Mouse (Mus musculus) B cell, adult 67 days (primary cell): ENCODE data around the gene Hsd17b13. TPM values are rescaled to one million over a fixed set of nuclear protein-coding genes. Genes with fewer than 3 reads are reported as not detected.

Experiments used
- total RNA-seq, 2 experiments: library from RNA; stranded (reverse); gene quantifications; 4 replicates each; pipeline ENCODE4 v1.2.4; 2023

Gene Hsd17b13
- under 1 TPM in 1 of 2 experiments, not detected in 1; 0.80 TPM for total RNA-seq

DNA sequence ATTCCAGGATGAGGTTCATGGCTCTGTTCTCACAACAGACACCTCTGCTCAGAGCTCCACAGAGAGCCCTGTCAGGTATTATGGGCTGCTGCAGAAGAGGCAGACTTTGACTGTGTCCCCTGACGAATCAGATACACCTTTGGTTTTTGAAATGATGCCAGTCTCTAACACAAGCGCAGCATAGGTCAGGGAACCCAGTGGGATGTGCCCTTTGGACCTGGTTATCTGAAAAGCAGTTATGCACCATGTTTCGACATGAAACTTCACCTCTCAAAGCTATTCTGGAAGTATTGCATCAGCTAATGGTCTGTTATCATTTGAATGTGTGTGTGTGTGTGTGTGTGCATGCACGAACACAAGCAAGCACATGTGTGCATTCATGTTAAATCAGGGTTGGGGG, at the start of gene Hsd17b13:
Gene Hsd17b13 (minus strand): TSS at position 114 of the 400 bp plus-strand sequence.

GRCm38 (mm10) chr5:104021597-104022378, 44.6 kb upstream of the Hsd17b13 start, which contains the start of gene Hsd17b11:
Hsd17b11 (minus strand) TSS chr5:104021919.

DNA sequence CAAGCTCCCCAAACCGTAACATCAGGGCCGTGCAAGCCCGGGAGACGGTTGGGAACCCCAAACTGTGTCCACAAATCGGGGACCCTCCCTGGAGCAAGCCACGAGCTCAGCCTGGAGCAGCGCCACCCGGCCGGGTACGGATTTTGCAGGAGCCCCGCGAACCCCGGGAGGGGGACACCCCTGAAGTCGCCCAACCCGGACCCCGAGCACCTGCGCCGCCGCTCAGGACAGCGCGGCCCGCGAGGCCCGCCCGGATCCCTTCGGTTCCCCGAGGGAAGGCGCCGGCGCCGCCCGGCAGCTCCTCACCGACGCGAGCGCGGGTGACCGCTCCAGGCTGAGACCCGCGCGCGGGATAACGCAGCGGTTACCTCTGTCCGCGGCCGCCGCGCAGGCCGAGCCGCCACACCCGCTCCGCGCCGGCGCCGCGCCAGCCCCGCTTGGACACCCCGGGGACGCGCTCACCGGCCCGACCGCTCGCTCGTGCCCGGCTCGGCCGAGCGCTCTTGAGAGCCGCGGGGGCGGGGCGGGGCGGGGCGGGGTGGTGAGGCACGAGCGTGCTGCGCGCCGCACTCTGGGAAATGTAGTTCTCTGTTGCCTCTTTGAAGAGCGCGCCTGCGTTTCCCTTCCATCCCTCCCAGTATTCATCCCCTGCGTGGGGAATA, 66.3 kb downstream of the Hsd17b13 start, which contains the start of gene Klhl8:
Gene Klhl8 (minus strand): TSS at position 512 of the 662 bp plus-strand sequence.

Other genes with a start within 250 kb of the Hsd17b13 start
- 1 to 10 TPM; 1.6 to 3.3 TPM for gene Klhl8, start 66.2 kb downstream of the Hsd17b13 start, total RNA-seq
- gene Hsd17b11, start 44.5 kb upstream of the Hsd17b13 start, total RNA-seq = 10 to 100 TPM; 43.0 to 45.0 TPM
- gene Nudt9, start 68.9 kb upstream of the Hsd17b13 start, total RNA-seq = 10 to 100 TPM; 38.6 to 43.2 TPM
- gene Gm17660, start 100.2 kb upstream of the Hsd17b13 start, total RNA-seq = not detected
- not detected for gene Sparcl1, start 136.3 kb upstream of the Hsd17b13 start, total RNA-seq
- gene Dspp, start 193.3 kb upstream of the Hsd17b13 start, total RNA-seq = not detected
- gene Dmp1, start 225.2 kb upstream of the Hsd17b13 start, total RNA-seq = not detected